Mouse (Mus musculus) forebrain, embryonic 16.5 days (tissue): ENCODE results near the gene Got2. TPM values are rescaled to one million over a fixed set of nuclear protein-coding genes. Genes with fewer than 3 reads are reported as not detected.
"Not testable (repeated sequence)": the region's sequence is repeated elsewhere in the genome, so short reads cannot be mapped to it uniquely, and the experiment has no call there.

ENCODE experiments used
- ATAC-seq: fragments of 200-750 bp; cut with Nextera tagmentation; 2 replicates; pipeline ENCODE4 v1.8.0; 2017; ENCODE audit warnings: mild to moderate bottlenecking, moderate library complexity
- H3K27ac ChIP-seq: fragments of 300-500 bp; sonication (generic); 2 replicates; pipeline ENCODE4 v1.5.1; 2014; ENCODE audit warnings: low read length, control low read depth
- H3K27me3 ChIP-seq: fragments of 300-500 bp; sonication (generic); replicated peaks from 2 replicates; pipeline ENCODE4 v1.6.1; 2014; ENCODE audit warnings: low read length; ENCODE audit not compliant: control insufficient read depth, insufficient read depth
- H3K36me3 ChIP-seq: fragments of 300-500 bp; sonication (generic); 2 replicates; pipeline ENCODE4 v1.6.1; 2014; ENCODE audit not compliant: control insufficient read depth, insufficient read depth
- H3K4me1 ChIP-seq: fragments of 300-500 bp; sonication (generic); replicated peaks from 2 replicates; pipeline ENCODE4 v1.6.1; 2014; ENCODE audit warnings: low read length; ENCODE audit not compliant: control insufficient read depth, insufficient read depth
- H3K4me2 ChIP-seq: fragments of 300-500 bp; sonication (generic); 2 replicates; pipeline ENCODE4 v1.6.1; 2014; ENCODE audit warnings: mild to moderate bottlenecking, low read length, control low read depth
- H3K4me3 ChIP-seq: fragments of 300-500 bp; sonication (generic); replicated peaks from 2 replicates; pipeline ENCODE4 v1.5.1; 2014; ENCODE audit warnings: mild to moderate bottlenecking, low read length, control low read depth
- H3K9ac ChIP-seq: fragments of 300-500 bp; sonication (generic); replicated peaks from 2 replicates; pipeline ENCODE4 v1.6.1; 2014; ENCODE audit warnings: low read depth, low read length, control low read depth
- H3K9me3 ChIP-seq: fragments of 300-500 bp; sonication (generic); 2 replicates; pipeline ENCODE4 v1.6.1; 2016; ENCODE audit warnings: low read length; ENCODE audit not compliant: control insufficient read depth
- WGBS: fragments of 180-500 bp; shearing (Covaris S2); extraction: QIAGEN DNeasy Blood & Tissue Kit; methylation state at CpG from one replicate; pipeline ENCODE4 v1.1.7; 2014; 5-methylcytosine and 5-hydroxymethylcytosine counted together
- polyA plus RNA-seq: library from polyadenylated mRNA; unstranded; fragments of >200 nt; fragmentation: Nextera tagmentation; extraction: Ambion mirVana; gene quantifications from 2 replicates; pipeline ENCODE4 v1.2.1, GENCODE M21; 2015

The Got2 gene
- polyA plus RNA-seq, 1 experiment from 2014 or later, result 175 TPM

- peak overlapping the region; percentile 38; the same call in 1 of the 2 replicates for H3K9ac ChIP-seq
- peaks cover 10% of the 10 kb centered on the region for H3K4me1 ChIP-seq
- H3K36me3 ChIP-seq, result peaks cover 2% of the 10 kb centered on the region; the same call in 1 of the 2 replicates
- H3K4me2 ChIP-seq, result peak overlapping the region; percentile 46
- ATAC-seq, result peak; percentile 58
- H3K4me3 ChIP-seq, result peak overlapping the region; percentile 19
- 17% methylated on average over 16 of the region's 16 CpGs for WGBS
- no peaks in the 10 kb centered on the region for H3K27me3 ChIP-seq
- no peaks in the 10 kb centered on the region for H3K9me3 ChIP-seq
- no peak overlapping the region for H3K27ac ChIP-seq
Measured at GRCm38 (mm10) chr8:95832603-95833434, 55.5 kb downstream of the Got2 start.

DNA sequence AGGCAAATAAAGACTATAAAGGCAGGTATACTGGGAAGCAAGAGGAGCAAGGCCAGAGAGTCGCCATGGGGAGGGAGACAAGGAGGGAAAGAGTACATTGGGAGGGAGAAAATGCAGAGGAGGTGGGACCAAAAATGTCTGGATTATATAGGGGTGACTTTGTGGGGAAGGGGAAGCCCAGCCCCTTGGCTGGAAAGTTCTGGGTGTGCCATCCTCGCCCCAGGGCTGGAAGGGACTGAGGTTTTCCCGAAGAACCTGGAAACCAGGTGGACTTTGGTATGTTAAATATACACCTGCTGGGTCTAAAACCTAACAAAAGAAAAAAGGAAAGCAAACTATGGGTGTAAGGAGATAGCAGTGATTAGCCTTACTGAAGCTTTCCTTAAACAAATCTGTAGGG lies 58.2 kb downstream of the Got2 start:
- no peaks in the 10 kb centered on the region for H3K36me3 ChIP-seq
- H3K4me1 ChIP-seq, result peaks cover 10% of the 10 kb centered on the region
- H3K27ac ChIP-seq, result no peak overlapping the region
- H3K27me3 ChIP-seq, result no peaks in the 10 kb centered on the region
- WGBS, result 81% methylated on average over 3 of the region's 3 CpGs
- no peak overlapping the region for H3K9ac ChIP-seq
- no peaks in the 10 kb centered on the region for H3K9me3 ChIP-seq
- H3K4me2 ChIP-seq, result no peak overlapping the region
- ATAC-seq, result no peak
- H3K4me3 ChIP-seq, result no peak overlapping the region

- not testable (repeated sequence) for H3K9ac ChIP-seq, H3K36me3 ChIP-seq, H3K9me3 ChIP-seq, H3K27me3 ChIP-seq, H3K4me3 ChIP-seq, H3K4me2 ChIP-seq, ATAC-seq, H3K27ac ChIP-seq, H3K4me1 ChIP-seq
- 58% methylated on average over 22 of the region's 25 CpGs for WGBS
Measured at GRCm38 (mm10) chr8:95825162-95825561, 63.2 kb downstream of the Got2 start, which contains the start of gene Sap18b. Gene Sap18b (plus strand): TSS chr8:95825346.

GRCm38 (mm10) chr8:95822699-95823098 lies 65.6 kb downstream of the Got2 start:
- H3K9ac ChIP-seq, result no peak overlapping the region
- no peak overlapping the region for H3K4me2 ChIP-seq
- H3K4me3 ChIP-seq, result no peak overlapping the region
- no peak for ATAC-seq
- 74% methylated on average over 3 of the region's 3 CpGs for WGBS
- H3K36me3 ChIP-seq, result no peaks in the 10 kb centered on the region
- no peaks in the 10 kb centered on the region for H3K4me1 ChIP-seq
- H3K9me3 ChIP-seq, result no peaks in the 10 kb centered on the region
- no peak overlapping the region for H3K27ac ChIP-seq
- H3K27me3 ChIP-seq, result no peaks in the 10 kb centered on the region

GRCm38 (mm10) chr8:95822096-95822495 lies 66.3 kb downstream of the Got2 start:
- ATAC-seq, result no peak
- WGBS, result 78% methylated on average over 5 of the region's 5 CpGs

GRCm38 (mm10) chr8:95821266-95821665 lies 67.1 kb downstream of the Got2 start:
- 95% methylated on average over 6 of the region's 6 CpGs for WGBS
- Histone ChIP-seq H3K36me3 (no peaks in the 10 kb centered on the region), H3K4me2 (no peak overlapping the region), H3K9me3 (no peaks in the 10 kb centered on the region), H3K27me3 (no peaks in the 10 kb centered on the region), H3K4me1 (no peaks in the 10 kb centered on the region), H3K27ac (no peak overlapping the region), H3K4me3 (no peak overlapping the region), H3K9ac (no peak overlapping the region)
- no peak for ATAC-seq

More at GRCm38 (mm10) chr8:95822096-95822495, 66.3 kb downstream of the Got2 start:
- no peak overlapping the region for H3K9ac ChIP-seq
- no peak overlapping the region for H3K27ac ChIP-seq
- no peaks in the 10 kb centered on the region for H3K4me1 ChIP-seq
- no peak overlapping the region for H3K4me3 ChIP-seq
- no peaks in the 10 kb centered on the region for H3K9me3 ChIP-seq
- H3K27me3 ChIP-seq, result no peaks in the 10 kb centered on the region
- no peaks in the 10 kb centered on the region for H3K36me3 ChIP-seq
- H3K4me2 ChIP-seq, result no peak overlapping the region

DNA sequence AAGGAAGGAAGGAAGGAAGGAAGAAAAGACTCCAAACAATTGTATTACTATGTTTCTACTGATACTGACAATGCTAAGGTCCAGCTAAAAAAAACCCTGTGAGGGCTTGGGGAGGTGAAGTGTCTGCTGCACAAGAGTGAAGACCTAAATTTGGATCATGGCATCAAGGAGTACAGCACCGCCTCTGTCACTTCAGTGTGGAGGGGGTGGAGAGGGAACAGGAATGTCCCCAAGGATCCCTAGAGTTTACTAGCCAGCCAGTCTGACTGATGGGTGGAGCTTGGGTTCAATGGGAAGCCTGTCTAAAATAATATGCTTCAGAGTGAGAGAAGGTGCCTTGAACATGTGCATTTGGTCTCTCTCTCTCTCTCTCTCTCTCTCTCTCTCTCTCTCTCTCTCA lies 70.1 kb downstream of the Got2 start:
- 47% methylated on average over 1 of the region's 1 CpGs for WGBS
- Histone ChIP-seq H3K27ac (no peak overlapping the region), H3K36me3 (no peaks in the 10 kb centered on the region), H3K9ac (no peak overlapping the region), H3K4me3 (no peak overlapping the region), H3K4me2 (no peak overlapping the region), H3K4me1 (no peaks in the 10 kb centered on the region), H3K9me3 (no peaks in the 10 kb centered on the region), H3K27me3 (no peaks in the 10 kb centered on the region)
- ATAC-seq, result no peak

DNA sequence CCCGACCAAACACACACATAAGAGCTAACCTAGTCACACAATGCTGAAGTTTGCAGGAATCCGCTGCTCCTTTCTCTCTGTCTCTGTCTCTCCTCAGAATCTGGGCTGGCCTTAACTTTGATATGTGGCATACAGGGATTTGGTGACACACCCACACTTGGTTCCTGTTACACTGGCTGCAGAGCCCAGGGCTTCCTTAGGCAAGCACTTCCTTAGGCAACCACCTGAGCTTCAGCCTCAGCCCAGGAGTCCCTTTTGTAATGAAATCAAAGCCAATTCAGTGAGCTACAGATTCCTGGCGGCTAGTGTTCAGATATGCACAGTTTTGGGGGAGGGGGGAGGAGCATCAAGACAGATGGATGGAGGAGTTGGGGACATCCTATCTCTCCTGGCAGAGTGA lies 70.8 kb downstream of the Got2 start:
- Histone ChIP-seq H3K4me1 (no peaks in the 10 kb centered on the region), H3K4me2 (no peak overlapping the region), H3K27ac (no peak overlapping the region), H3K36me3 (no peaks in the 10 kb centered on the region), H3K9ac (no peak overlapping the region), H3K27me3 (no peaks in the 10 kb centered on the region), H3K4me3 (no peak overlapping the region), H3K9me3 (no peaks in the 10 kb centered on the region)
- no peak for ATAC-seq
- 63% methylated on average over 3 of the region's 3 CpGs for WGBS

DNA sequence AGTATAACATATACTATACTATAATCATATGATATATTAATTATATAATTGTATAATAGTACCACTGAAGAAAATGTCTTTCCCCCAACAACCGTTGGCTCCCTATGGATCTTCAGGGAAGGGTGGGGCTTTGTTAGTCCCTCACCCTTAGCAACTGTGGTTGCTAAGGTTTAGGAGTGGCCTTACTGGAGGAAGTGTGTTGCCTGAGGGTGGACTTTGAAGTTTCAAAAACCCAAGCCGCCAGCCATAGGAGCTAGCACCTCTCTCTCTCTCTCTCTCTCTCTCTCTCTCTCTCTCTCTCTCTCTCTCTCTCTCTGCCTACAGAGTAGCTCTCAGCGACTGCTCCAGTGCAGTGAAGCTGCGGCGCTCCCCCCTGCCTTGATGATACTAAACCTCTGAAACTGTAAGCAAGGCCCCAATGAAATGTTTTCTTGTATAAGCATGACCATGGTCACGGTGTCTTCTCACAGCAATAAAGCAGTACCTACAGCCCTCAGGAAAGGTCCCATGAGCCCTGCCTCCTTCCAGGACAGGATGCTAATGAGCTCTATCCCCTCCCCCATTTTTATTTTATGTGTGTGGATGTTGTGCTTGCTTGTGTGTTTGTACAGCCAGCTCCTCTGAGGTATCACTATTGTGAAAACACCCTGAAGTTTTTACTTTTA lies 72.2 kb downstream of the Got2 start:
- WGBS, result 55% methylated on average over 6 of the region's 6 CpGs

More for the DNA sequence above, 72.2 kb downstream of the Got2 start:
- Histone ChIP-seq H3K4me2 (no peak overlapping the region), H3K27ac (no peak overlapping the region), H3K4me3 (no peak overlapping the region), H3K36me3 (no peaks in the 10 kb centered on the region), H3K4me1 (no peaks in the 10 kb centered on the region), H3K9ac (no peak overlapping the region), H3K27me3 (no peaks in the 10 kb centered on the region), H3K9me3 (no peaks in the 10 kb centered on the region)
- no peak for ATAC-seq
